Mouse (Mus musculus): Measurements from ENCODE around the gene Gm37240. TPM values are rescaled to one million over a fixed set of nuclear protein-coding genes. Genes with fewer than 3 reads are reported as not detected.
A peak's percentile ranks its signal among the peaks of the same experiment; 100 is the strongest.

Gene Gm37240
- polyA plus RNA-seq, 1 experiment from 2014 or later: 0.16 TPM

GRCm38 (mm10) chr3:85530601-85531161 lies 356.6 kb downstream of the Gm37240 start:
- Histone ChIP-seq H3K4me3 (replicated peaks) (no peak overlapping the region), H3K27ac (no peak overlapping the region), H3K4me2 (replicated peaks) (no peak overlapping the region), H3K9me3 (no peaks in the 10 kb centered on the region), H3K27me3 (no peaks in the 10 kb centered on the region), H3K4me1 (replicated peaks) (peaks cover 9% of the 10 kb centered on the region; the same call in 1 of the 2 replicates), H3K36me3 (no peaks in the 10 kb centered on the region), H3K9ac (replicated peaks) (no peak overlapping the region)
- 90% methylated on average over 8 of the region's 8 CpGs for WGBS
- ATAC-seq: no peak

GRCm38 (mm10) chr3:85521311-85521907 lies 365.9 kb downstream of the Gm37240 start:
- Histone ChIP-seq H3K4me1 (replicated peaks) (no peaks in the 10 kb centered on the region), H3K9me3 (no peaks in the 10 kb centered on the region), H3K4me3 (replicated peaks) (no peak overlapping the region), H3K9ac (replicated peaks) (no peak overlapping the region), H3K27ac (no peak overlapping the region), H3K4me2 (replicated peaks) (no peak overlapping the region), H3K27me3 (no peaks in the 10 kb centered on the region), H3K36me3 (no peaks in the 10 kb centered on the region)
- no peak for ATAC-seq
- WGBS: 91% methylated on average over 1 of the region's 1 CpGs

- H3K4me2 ChIP-seq (replicated peaks): no peak overlapping the region
- H3K27ac ChIP-seq: no peak overlapping the region; the same call in 1 of the 2 replicates
- no peak for ATAC-seq
- H3K36me3 ChIP-seq: no peaks in the 10 kb centered on the region
- H3K4me1 ChIP-seq (replicated peaks): no peaks in the 10 kb centered on the region
- 80% methylated on average over 8 of the region's 8 CpGs for WGBS
- H3K9ac ChIP-seq (replicated peaks): no peak overlapping the region
- no peak overlapping the region for H3K4me3 ChIP-seq (replicated peaks)
- H3K27me3 ChIP-seq: no peaks in the 10 kb centered on the region
- H3K9me3 ChIP-seq: no peaks in the 10 kb centered on the region
Observed at GRCm38 (mm10) chr3:85518668-85519067, 368.6 kb downstream of the Gm37240 start.

GRCm38 (mm10) chr3:85518072-85518471 lies 369.2 kb downstream of the Gm37240 start:
- ATAC-seq: no peak
- Histone ChIP-seq H3K27ac (no peak overlapping the region), H3K9ac (replicated peaks) (no peak overlapping the region), H3K4me1 (replicated peaks) (no peaks in the 10 kb centered on the region), H3K36me3 (no peaks in the 10 kb centered on the region), H3K4me2 (replicated peaks) (no peak overlapping the region), H3K9me3 (no peaks in the 10 kb centered on the region), H3K27me3 (no peaks in the 10 kb centered on the region), H3K4me3 (replicated peaks) (no peak overlapping the region)
- WGBS: 79% methylated on average over 1 of the region's 1 CpGs

- Histone ChIP-seq H3K4me1 (replicated peaks) (no peaks in the 10 kb centered on the region), H3K4me3 (replicated peaks) (no peak overlapping the region), H3K9me3 (no peaks in the 10 kb centered on the region), H3K4me2 (replicated peaks) (no peak overlapping the region), H3K27me3 (no peaks in the 10 kb centered on the region), H3K36me3 (no peaks in the 10 kb centered on the region), H3K9ac (replicated peaks) (no peak overlapping the region), H3K27ac (no peak overlapping the region)
- 69% methylated on average over 11 of the region's 11 CpGs for WGBS
- no peak for ATAC-seq
Observed at GRCm38 (mm10) chr3:85516739-85517396, 370.4 kb downstream of the Gm37240 start.

GRCm38 (mm10) chr3:85514700-85515099 lies 372.6 kb downstream of the Gm37240 start:
- ATAC-seq: 0 out of 2 replicates have a peak, but pooled peaks have one; percentile 20
- no peak overlapping the region for H3K4me2 ChIP-seq (replicated peaks)
- H3K9ac ChIP-seq (replicated peaks): no peak overlapping the region
- no peak overlapping the region for H3K4me3 ChIP-seq (replicated peaks)
- 82% methylated on average over 11 of the region's 11 CpGs for WGBS
- H3K9me3 ChIP-seq: no peaks in the 10 kb centered on the region
- no peaks in the 10 kb centered on the region for H3K36me3 ChIP-seq
- no peaks in the 10 kb centered on the region for H3K4me1 ChIP-seq (replicated peaks)
- H3K27me3 ChIP-seq: no peaks in the 10 kb centered on the region
- H3K27ac ChIP-seq: no peak overlapping the region

- Histone ChIP-seq H3K27me3 (no peaks in the 10 kb centered on the region), H3K27ac (no peak overlapping the region), H3K4me1 (replicated peaks) (no peaks in the 10 kb centered on the region), H3K9me3 (no peaks in the 10 kb centered on the region), H3K4me3 (replicated peaks) (no peak overlapping the region), H3K36me3 (no peaks in the 10 kb centered on the region), H3K9ac (replicated peaks) (no peak overlapping the region), H3K4me2 (replicated peaks) (no peak overlapping the region)
- 92% methylated on average over 5 of the region's 5 CpGs for WGBS
- no peak for ATAC-seq
Observed at GRCm38 (mm10) chr3:85508717-85509279, 378.5 kb downstream of the Gm37240 start.

GRCm38 (mm10) chr3:85500096-85500495 lies 387.2 kb downstream of the Gm37240 start:
- Histone ChIP-seq H3K36me3 (no peaks in the 10 kb centered on the region), H3K27ac (no peak overlapping the region), H3K27me3 (no peaks in the 10 kb centered on the region), H3K9ac (replicated peaks) (no peak overlapping the region), H3K4me1 (replicated peaks) (no peaks in the 10 kb centered on the region), H3K4me2 (replicated peaks) (no peak overlapping the region), H3K4me3 (replicated peaks) (no peak overlapping the region), H3K9me3 (no peaks in the 10 kb centered on the region)
- no peak for ATAC-seq
- 84% methylated on average over 3 of the region's 3 CpGs for WGBS

GRCm38 (mm10) chr3:85496146-85496545 lies 391.2 kb downstream of the Gm37240 start:
- Histone ChIP-seq H3K36me3 (no peaks in the 10 kb centered on the region), H3K9ac (replicated peaks) (no peak overlapping the region), H3K9me3 (no peaks in the 10 kb centered on the region), H3K4me3 (replicated peaks) (no peak overlapping the region), H3K27me3 (no peaks in the 10 kb centered on the region), H3K4me2 (replicated peaks) (no peak overlapping the region), H3K27ac (no peak overlapping the region), H3K4me1 (replicated peaks) (no peaks in the 10 kb centered on the region)
- ATAC-seq: no peak
- 61% methylated on average over 4 of the region's 4 CpGs for WGBS

- Histone ChIP-seq H3K4me3 (replicated peaks) (no peak overlapping the region), H3K36me3 (no peaks in the 10 kb centered on the region), H3K9ac (replicated peaks) (no peak overlapping the region), H3K27me3 (no peaks in the 10 kb centered on the region), H3K4me1 (replicated peaks) (no peaks in the 10 kb centered on the region), H3K9me3 (no peaks in the 10 kb centered on the region), H3K27ac (no peak overlapping the region), H3K4me2 (replicated peaks) (no peak overlapping the region)
- WGBS: 83% methylated on average over 8 of the region's 8 CpGs
- no peak for ATAC-seq
Observed at GRCm38 (mm10) chr3:85493796-85494195, 393.5 kb downstream of the Gm37240 start.

- H3K9me3 ChIP-seq: no peaks in the 10 kb centered on the region
- no peak overlapping the region for H3K4me2 ChIP-seq (replicated peaks)
- no peaks in the 10 kb centered on the region for H3K36me3 ChIP-seq
- H3K9ac ChIP-seq (replicated peaks): no peak overlapping the region
- H3K27ac ChIP-seq: no peak overlapping the region
- 92% methylated on average over 3 of the region's 3 CpGs for WGBS
- ATAC-seq: no peak
- H3K4me1 ChIP-seq (replicated peaks): no peaks in the 10 kb centered on the region
- no peak overlapping the region for H3K4me3 ChIP-seq (replicated peaks)
- H3K27me3 ChIP-seq: no peaks in the 10 kb centered on the region
Observed at GRCm38 (mm10) chr3:85490204-85490603, 397.1 kb downstream of the Gm37240 start.

- no peak overlapping the region for H3K9ac ChIP-seq (replicated peaks)
- no peaks in the 10 kb centered on the region for H3K36me3 ChIP-seq
- H3K9me3 ChIP-seq: no peaks in the 10 kb centered on the region
- no peak overlapping the region for H3K4me3 ChIP-seq (replicated peaks)
- H3K4me2 ChIP-seq (replicated peaks): no peak overlapping the region
- H3K27ac ChIP-seq: no peak overlapping the region
- no peaks in the 10 kb centered on the region for H3K27me3 ChIP-seq
- no peak for ATAC-seq
- no peaks in the 10 kb centered on the region for H3K4me1 ChIP-seq (replicated peaks)
- 83% methylated on average over 6 of the region's 6 CpGs for WGBS
Observed at GRCm38 (mm10) chr3:85487379-85487778, 399.9 kb downstream of the Gm37240 start.

Measured in midbrain, embryonic 13.5 days (tissue).